Mouse (Mus musculus): ENCODE measurements around the gene Nhsl1. TPM values are rescaled to one million over a fixed set of nuclear protein-coding genes. Genes with fewer than 3 reads are reported as not detected.
A peak's percentile ranks its signal among the peaks of the same experiment; 100 is the strongest.

The Nhsl1 gene
- polyA plus RNA-seq, 1 experiment from 2014 or later: 11.2 TPM

- Histone ChIP-seq H3K36me3 (no peaks in the 10 kb centered on the region), H3K4me1 (replicated peaks) (peaks cover 15% of the 10 kb centered on the region), H3K9me3 (replicated peaks) (no peaks in the 10 kb centered on the region), H3K4me3 (no peak overlapping the region), H3K27ac (no peak overlapping the region), H3K4me2 (no peak overlapping the region), H3K27me3 (no peaks in the 10 kb centered on the region), H3K9ac (no peak overlapping the region)
- ATAC-seq (replicated peaks; ENCODE audit: insufficient number of reproducible peaks, insufficient read depth, low FRiP score, low read depth): no peak
- 61% methylated on average over 2 of the region's 2 CpGs for WGBS
Observed at GRCm38 (mm10) chr10:18403992-18404391, 85.2 kb downstream of the Nhsl1 start.

DNA sequence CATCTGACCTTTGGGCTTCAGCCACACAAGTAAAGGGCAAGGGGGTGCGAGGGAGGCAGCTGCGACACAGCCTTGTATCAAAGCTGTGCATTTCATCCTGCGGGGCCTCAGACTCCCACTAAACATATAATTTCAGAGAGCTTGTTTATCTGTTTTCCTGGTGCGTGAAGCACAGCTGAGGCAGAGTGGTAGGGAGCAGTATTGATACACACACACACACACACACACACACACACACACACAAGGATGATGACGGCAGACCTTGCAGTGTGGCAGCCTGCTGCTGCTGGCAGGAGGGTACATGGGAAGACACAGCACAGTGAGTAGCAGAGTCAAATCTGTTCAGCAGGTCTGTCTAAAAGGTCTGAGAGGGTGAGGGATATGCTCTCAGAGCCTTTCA is 85.9 kb downstream of the Nhsl1 start:
- peaks cover 20% of the 10 kb centered on the region for H3K4me1 ChIP-seq (replicated peaks)
- H3K27me3 ChIP-seq: no peaks in the 10 kb centered on the region
- no peak overlapping the region for H3K4me3 ChIP-seq
- H3K9me3 ChIP-seq (replicated peaks): no peaks in the 10 kb centered on the region
- WGBS: 71% methylated on average over 5 of the region's 5 CpGs
- ATAC-seq (replicated peaks; ENCODE audit: insufficient number of reproducible peaks, insufficient read depth, low FRiP score, low read depth): no peak
- no peak overlapping the region for H3K4me2 ChIP-seq
- no peak overlapping the region for H3K27ac ChIP-seq
- H3K9ac ChIP-seq: no peak overlapping the region
- no peaks in the 10 kb centered on the region for H3K36me3 ChIP-seq

DNA sequence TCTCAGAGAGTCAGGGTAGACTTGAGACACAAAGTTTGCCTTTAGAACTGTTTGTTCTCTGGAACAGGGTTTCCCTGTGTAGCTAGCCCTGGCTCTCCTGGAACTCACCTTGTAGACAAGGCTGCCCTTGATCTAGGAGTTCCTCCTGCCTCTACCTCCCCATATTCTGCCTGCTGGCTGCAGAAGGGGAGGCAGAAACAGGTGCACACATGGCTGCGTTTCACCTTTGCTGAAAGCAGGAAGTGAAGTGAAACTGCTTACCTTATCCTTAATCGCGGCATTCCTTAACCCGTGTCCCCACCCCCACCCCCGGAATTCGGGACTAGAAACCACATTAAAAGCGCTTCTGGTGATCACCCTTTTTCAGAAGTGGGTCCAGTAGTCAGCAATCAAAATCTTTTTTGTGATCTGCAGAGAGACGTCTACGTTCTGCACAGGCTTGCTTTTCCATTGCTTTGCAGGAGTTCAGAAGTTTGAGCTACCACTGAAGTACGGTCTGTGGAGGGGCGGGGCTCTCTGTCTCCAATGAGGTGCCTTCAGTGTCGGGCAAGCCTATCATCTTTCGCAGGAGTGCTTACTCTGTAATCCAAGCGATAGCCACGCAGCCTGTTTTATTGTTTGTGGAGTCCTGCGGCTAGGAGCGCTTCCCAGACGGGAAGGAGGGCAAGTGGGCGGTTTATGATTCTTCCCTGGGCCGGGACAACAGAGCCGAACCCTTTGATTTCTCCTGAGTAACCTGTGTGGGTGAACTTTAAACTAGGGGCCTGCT is 88.5 kb downstream of the Nhsl1 start:
- H3K4me3 ChIP-seq: peak overlapping the region; percentile 62
- WGBS: under 1% methylated on average over 21 of the region's 21 CpGs
- peak overlapping the region; percentile 54 for H3K9ac ChIP-seq
- H3K27me3 ChIP-seq: no peaks in the 10 kb centered on the region
- H3K4me2 ChIP-seq: peak overlapping the region; percentile 77
- H3K9me3 ChIP-seq (replicated peaks): no peaks in the 10 kb centered on the region
- H3K4me1 ChIP-seq (replicated peaks): peaks cover 34% of the 10 kb centered on the region
- H3K36me3 ChIP-seq: no peaks in the 10 kb centered on the region
- H3K27ac ChIP-seq: peak overlapping the region; percentile 73
- peak; percentile 89 for ATAC-seq (replicated peaks; ENCODE audit: insufficient number of reproducible peaks, insufficient read depth, low FRiP score, low read depth)

DNA sequence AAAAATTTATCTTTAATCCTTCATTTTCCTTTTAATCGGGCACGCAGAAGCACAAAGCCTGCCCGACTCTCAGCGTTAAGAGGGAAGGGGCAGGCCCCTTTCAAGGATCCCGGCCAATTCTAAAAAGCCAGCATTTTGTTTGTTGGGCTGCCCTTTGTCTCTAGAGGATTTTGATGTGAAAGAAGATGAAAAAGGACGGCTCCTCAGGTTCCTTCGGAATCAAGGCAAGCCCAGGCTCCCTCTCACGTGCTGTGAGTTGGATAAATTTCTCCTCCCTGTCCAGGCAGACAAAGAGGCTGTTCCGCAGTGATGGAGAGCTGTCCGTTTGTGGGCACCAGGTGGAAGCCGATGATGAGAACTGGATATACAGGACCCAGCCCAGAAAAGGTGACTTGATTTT is 89.3 kb downstream of the Nhsl1 start:
- ATAC-seq (replicated peaks; ENCODE audit: insufficient number of reproducible peaks, insufficient read depth, low FRiP score, low read depth): no peak
- no peaks in the 10 kb centered on the region for H3K9me3 ChIP-seq (replicated peaks)
- WGBS: 15% methylated on average over 11 of the region's 11 CpGs
- peak overlapping the region; percentile 54 for H3K9ac ChIP-seq
- peak overlapping the region; percentile 77 for H3K4me2 ChIP-seq
- no peaks in the 10 kb centered on the region for H3K27me3 ChIP-seq
- H3K4me1 ChIP-seq (replicated peaks): peaks cover 34% of the 10 kb centered on the region
- peak overlapping the region; percentile 62 for H3K4me3 ChIP-seq
- H3K27ac ChIP-seq: peak overlapping the region; percentile 73
- H3K36me3 ChIP-seq: no peaks in the 10 kb centered on the region

GRCm38 (mm10) chr10:18408635-18409034 is 89.8 kb downstream of the Nhsl1 start:
- Histone ChIP-seq H3K4me2 (peak overlapping the region; percentile 77), H3K9me3 (replicated peaks) (no peaks in the 10 kb centered on the region), H3K27me3 (no peaks in the 10 kb centered on the region), H3K36me3 (no peaks in the 10 kb centered on the region), H3K4me1 (replicated peaks) (peaks cover 34% of the 10 kb centered on the region), H3K27ac (peak overlapping the region; percentile 73; the same call in 1 of the 2 replicates), H3K9ac (peak overlapping the region; percentile 54), H3K4me3 (peak overlapping the region; percentile 62)
- 35% methylated on average over 9 of the region's 9 CpGs for WGBS
- no peak for ATAC-seq (replicated peaks; ENCODE audit: insufficient number of reproducible peaks, insufficient read depth, low FRiP score, low read depth)

DNA sequence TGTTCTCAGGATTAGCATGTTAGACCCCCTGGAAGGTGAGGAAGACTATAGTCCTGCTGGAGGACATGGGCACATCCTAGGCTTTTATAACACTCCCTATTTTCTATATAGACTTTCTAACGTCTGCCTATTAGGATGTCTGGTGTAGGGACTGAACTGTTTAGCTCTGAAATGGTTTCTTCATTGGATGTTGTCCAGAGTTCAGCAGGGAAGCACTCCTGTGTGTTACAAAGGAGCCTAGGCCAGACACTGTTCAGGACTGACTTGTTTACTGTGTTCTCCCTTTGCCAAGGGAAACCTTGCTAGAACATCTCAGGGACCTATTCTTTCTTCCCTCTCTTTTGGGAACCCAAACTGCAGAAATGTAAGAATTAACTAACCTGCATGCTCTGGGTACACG is 90.3 kb downstream of the Nhsl1 start:
- 31% methylated on average over 2 of the region's 2 CpGs for WGBS
- Histone ChIP-seq H3K9me3 (replicated peaks) (no peaks in the 10 kb centered on the region), H3K27ac (peak overlapping the region; percentile 6; the same call in 1 of the 2 replicates), H3K27me3 (no peaks in the 10 kb centered on the region), H3K36me3 (no peaks in the 10 kb centered on the region), H3K4me3 (peak overlapping the region; percentile 62), H3K4me1 (replicated peaks) (peaks cover 34% of the 10 kb centered on the region), H3K4me2 (peak overlapping the region; percentile 77), H3K9ac (peak overlapping the region; percentile 54)
- ATAC-seq (replicated peaks; ENCODE audit: insufficient number of reproducible peaks, insufficient read depth, low FRiP score, low read depth): no peak

- Histone ChIP-seq H3K4me1 (replicated peaks) (peaks cover 37% of the 10 kb centered on the region), H3K27ac (no peak overlapping the region), H3K4me3 (no peak overlapping the region), H3K27me3 (no peaks in the 10 kb centered on the region), H3K9ac (no peak overlapping the region), H3K4me2 (no peak overlapping the region), H3K9me3 (replicated peaks) (no peaks in the 10 kb centered on the region), H3K36me3 (no peaks in the 10 kb centered on the region)
- no peak for ATAC-seq (replicated peaks; ENCODE audit: insufficient number of reproducible peaks, insufficient read depth, low FRiP score, low read depth)
- 43% methylated on average over 2 of the region's 2 CpGs for WGBS
Observed at GRCm38 (mm10) chr10:18411266-18411665, 92.5 kb downstream of the Nhsl1 start.

GRCm38 (mm10) chr10:18415946-18416345 is 97.2 kb downstream of the Nhsl1 start:
- 76% methylated on average over 11 of the region's 11 CpGs for WGBS
- no peaks in the 10 kb centered on the region for H3K27me3 ChIP-seq
- no peak overlapping the region for H3K9ac ChIP-seq
- ATAC-seq (replicated peaks; ENCODE audit: insufficient number of reproducible peaks, insufficient read depth, low FRiP score, low read depth): no peak
- no peak overlapping the region for H3K27ac ChIP-seq
- no peaks in the 10 kb centered on the region for H3K36me3 ChIP-seq
- H3K4me2 ChIP-seq: no peak overlapping the region
- no peak overlapping the region for H3K4me3 ChIP-seq
- no peaks in the 10 kb centered on the region for H3K9me3 ChIP-seq (replicated peaks)
- H3K4me1 ChIP-seq (replicated peaks): peaks cover 33% of the 10 kb centered on the region

DNA sequence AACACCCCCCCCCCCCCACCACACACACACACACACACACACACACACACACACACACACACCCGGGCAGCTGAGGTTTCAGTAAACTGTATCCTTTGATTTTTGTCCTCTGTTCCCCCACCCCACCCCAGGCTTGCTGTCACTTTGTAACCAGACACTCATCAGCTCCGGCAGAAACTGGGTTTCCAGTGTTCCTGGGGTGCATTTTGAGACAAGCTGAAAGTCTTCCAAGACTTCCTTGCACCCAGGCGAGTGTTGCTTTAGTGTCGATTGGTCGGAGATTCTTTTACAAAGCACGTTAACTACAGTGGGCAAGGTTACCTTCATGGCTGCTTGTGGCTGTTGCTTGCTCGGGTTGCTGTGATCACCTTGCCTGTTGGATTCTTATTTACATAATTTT is 99.4 kb downstream of the Nhsl1 start:
- WGBS: 16% methylated on average over 7 of the region's 7 CpGs

DNA sequence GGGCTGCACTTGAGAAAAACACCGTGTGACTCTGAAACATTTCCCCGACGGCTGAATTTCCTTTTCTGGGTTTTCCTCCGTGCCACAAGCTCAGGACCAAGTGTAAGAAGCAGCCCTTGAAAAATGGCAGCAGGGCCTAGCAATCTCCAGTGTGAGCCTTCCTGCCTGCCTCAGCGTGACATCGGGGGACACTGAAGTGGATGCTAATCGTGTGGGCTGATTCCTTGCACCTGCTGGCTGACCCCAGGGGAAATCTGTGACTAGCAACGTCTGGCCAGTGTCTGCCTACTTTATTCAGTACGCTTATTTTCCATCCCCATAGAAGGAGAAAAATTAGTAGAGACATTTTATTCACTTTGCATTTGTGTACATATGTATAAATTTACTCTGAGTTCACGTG is 100.7 kb downstream of the Nhsl1 start:
- H3K4me3 ChIP-seq: no peak overlapping the region
- no peak for ATAC-seq (replicated peaks; ENCODE audit: insufficient number of reproducible peaks, insufficient read depth, low FRiP score, low read depth)
- no peak overlapping the region for H3K4me2 ChIP-seq
- no peaks in the 10 kb centered on the region for H3K9me3 ChIP-seq (replicated peaks)
- peak overlapping the region; percentile 51 for H3K27ac ChIP-seq
- H3K27me3 ChIP-seq: no peaks in the 10 kb centered on the region
- no peaks in the 10 kb centered on the region for H3K36me3 ChIP-seq
- WGBS: 40% methylated on average over 10 of the region's 10 CpGs
- 0 out of 2 replicates have a peak overlapping the region, but pooled peaks have one; percentile 4 for H3K9ac ChIP-seq
- H3K4me1 ChIP-seq (replicated peaks): peaks cover 37% of the 10 kb centered on the region

More for the DNA sequence above, 99.4 kb downstream of the Nhsl1 start:
- no peaks in the 10 kb centered on the region for H3K36me3 ChIP-seq
- H3K4me1 ChIP-seq (replicated peaks): peaks cover 30% of the 10 kb centered on the region
- H3K9me3 ChIP-seq (replicated peaks): no peaks in the 10 kb centered on the region
- ATAC-seq (replicated peaks; ENCODE audit: insufficient number of reproducible peaks, insufficient read depth, low FRiP score, low read depth): 0 out of 2 replicates have a peak, but pooled peaks have one; percentile 39
- no peak overlapping the region for H3K9ac ChIP-seq
- 0 out of 2 replicates have a peak overlapping the region, but pooled peaks have one; percentile 51 for H3K27ac ChIP-seq
- no peak overlapping the region for H3K4me3 ChIP-seq
- peak overlapping the region; percentile 35 for H3K4me2 ChIP-seq
- no peaks in the 10 kb centered on the region for H3K27me3 ChIP-seq

GRCm38 (mm10) chr10:18420259-18421000 is 101.6 kb downstream of the Nhsl1 start:
- H3K27ac ChIP-seq: no peak overlapping the region
- H3K27me3 ChIP-seq: no peaks in the 10 kb centered on the region
- H3K4me3 ChIP-seq: no peak overlapping the region
- peaks cover 35% of the 10 kb centered on the region for H3K4me1 ChIP-seq (replicated peaks)
- H3K4me2 ChIP-seq: no peak overlapping the region
- H3K9ac ChIP-seq: no peak overlapping the region
- 79% methylated on average over 6 of the region's 6 CpGs for whole genome bisulfite sequencing
- H3K36me3 ChIP-seq: no peaks in the 10 kb centered on the region
- ATAC-seq (replicated peaks; ENCODE audit: insufficient number of reproducible peaks, insufficient read depth, low FRiP score, low read depth): no peak
- no peaks in the 10 kb centered on the region for H3K9me3 ChIP-seq (replicated peaks)
